Comparison of ENCODE assay signal across 27 mouse cellular contexts in the genomic region with DNA sequence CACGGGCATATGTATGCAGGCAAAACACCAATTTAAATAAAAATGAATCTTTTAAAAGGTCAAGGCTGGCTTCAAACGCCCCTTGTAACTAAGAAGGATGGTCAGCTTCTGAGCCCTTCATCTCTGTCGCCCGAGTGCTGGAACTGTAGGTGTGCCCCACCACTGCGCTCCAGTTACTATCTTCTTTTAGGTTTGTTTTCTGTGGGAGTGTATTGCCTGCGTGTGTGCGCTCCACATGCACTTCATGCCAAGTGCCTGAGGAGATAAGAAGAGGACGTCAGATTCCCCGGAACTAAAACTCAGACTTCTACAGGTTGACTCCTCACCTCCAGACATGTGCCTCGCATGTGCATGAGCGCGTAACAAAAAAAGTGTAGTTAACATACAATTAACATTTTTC. TPM values are rescaled to one million over a fixed set of nuclear protein-coding genes. Genes with fewer than 3 reads are reported as not detected.
DNase-seq lines count a peak whose midpoint lies in the region; ATAC-seq and TF ChIP-seq lines count a peak whose summit lies in the region.
"Had no signal": no experiment of that assay in that cellular context is flagged by ENCODE, and none has a peak within 500 bp of the region (broad histone marks: within the 10 kb centered on the region; RNA-seq: fewer than 3 reads in every experiment).

No protein-coding gene starts in this region.

- no peak for TF ChIP-seq CTCF in heart, postnatal 0 days (IDR thresholded peaks at IDR 0.05; ENCODE audit: low read depth)

- no peak for ATAC-seq in heart, embryonic 12.5 days (ENCODE audit: insufficient number of reproducible peaks, low FRiP score)
- 0 out of 2 replicates have a peak, but pooled peaks have one; percentile 8 for ATAC-seq in heart, postnatal 0 days (ENCODE audit: insufficient read depth, low read depth)
- ATAC-seq in liver, embryonic 12.5 days: 0 out of 2 replicates have a peak, but pooled peaks have one; percentile 46
- 0 out of 2 replicates have a peak, but pooled peaks have one; percentile 32 for ATAC-seq in liver, embryonic 15.5 days (ENCODE audit: insufficient read depth)
- ATAC-seq: forebrain, embryonic 16.5 days; inflammation-experienced regulatory T-cells, adult 6 months had no signal

- peaks cover 64% of the 10 kb centered on the region for H3K4me1 ChIP-seq in heart, embryonic 12.5 days (replicated peaks)
- H3K4me1 ChIP-seq in heart, postnatal 0 days (ENCODE audit: control insufficient read depth, insufficient read depth): peaks cover 52% of the 10 kb centered on the region
- peaks cover 42% of the 10 kb centered on the region for H3K4me1 ChIP-seq in liver, embryonic 12.5 days
- H3K4me1 ChIP-seq in liver, embryonic 15.5 days (replicated peaks): peaks cover 46% of the 10 kb centered on the region

- no peak for DNase-seq in heart, postnatal 25 days (ENCODE audit: low spot score)
- no peak for DNase-seq in heart, postnatal 0 days (ENCODE audit: low spot score)
- no peak for DNase-seq in heart, adult 11 months
- DNase-seq in kidney, postnatal 25 days: no peak
- no peak for DNase-seq in right cerebral cortex, postnatal 25 days
- DNase-seq: adrenal gland, adult 2 months; adrenal gland, postnatal 36 days; cerebellum, adult 2 months; cerebellum, postnatal 14 days; kidney, adult 11 months; kidney, postnatal 4 days; lung, adult 2 months; right cerebral cortex, adult 18-20 months; right cerebral cortex, postnatal 4 days had no signal

- H3K9me3 ChIP-seq in heart, embryonic 12.5 days (replicated peaks): no peaks in the 10 kb centered on the region
- no peaks in the 10 kb centered on the region for H3K9me3 ChIP-seq in heart, postnatal 0 days (replicated peaks; ENCODE audit: control insufficient read depth, low read length)
- H3K9me3 ChIP-seq in liver, embryonic 12.5 days (replicated peaks): no peaks in the 10 kb centered on the region
- H3K9me3 ChIP-seq in liver, embryonic 15.5 days (replicated peaks): no peaks in the 10 kb centered on the region
- H3K9me3 ChIP-seq: hindbrain, embryonic 10.5 days; hindbrain, embryonic 15.5 days; limb, embryonic 13.5 days; midbrain, embryonic 12.5 days; neural tube, embryonic 12.5 days had no signal

- H3K4me2 ChIP-seq in heart, embryonic 12.5 days: peak overlapping the region; percentile 25
- H3K4me2 ChIP-seq in heart, postnatal 0 days (ENCODE audit: low read depth, low read length): no peak overlapping the region
- H3K4me2 ChIP-seq in liver, embryonic 12.5 days: 0 out of 2 replicates have a peak overlapping the region, but pooled peaks have one; percentile 0
- H3K4me2 ChIP-seq in liver, embryonic 15.5 days: no peak overlapping the region
- H3K4me2 ChIP-seq: hindbrain, embryonic 15.5 days; limb, embryonic 13.5 days; midbrain, embryonic 12.5 days; neural tube, embryonic 12.5 days had no signal

- H3K27ac ChIP-seq in heart, embryonic 12.5 days (ENCODE audit: poor library complexity, severe bottlenecking): 0 out of 2 replicates have a peak overlapping the region, but pooled peaks have one; percentile 35
- peak overlapping the region; percentile 73 for H3K27ac ChIP-seq in heart, postnatal 0 days (ENCODE audit: low read depth)
- H3K27ac ChIP-seq in liver, embryonic 12.5 days: no peak overlapping the region
- no peak overlapping the region for H3K27ac ChIP-seq in liver, embryonic 15.5 days (replicated peaks)
- H3K27ac ChIP-seq: hindbrain, embryonic 10.5 days; hindbrain, embryonic 15.5 days; limb, embryonic 13.5 days; midbrain, embryonic 12.5 days; neural tube, embryonic 12.5 days; stomach, postnatal 0 days had no signal

- no peak overlapping the region for H3K9ac ChIP-seq in heart, embryonic 12.5 days
- H3K9ac ChIP-seq in heart, postnatal 0 days (replicated peaks; ENCODE audit: low read depth, low read length): no peak overlapping the region
- H3K9ac ChIP-seq in liver, embryonic 12.5 days: no peak overlapping the region
- H3K9ac ChIP-seq in liver, embryonic 15.5 days: no peak overlapping the region
- H3K9ac ChIP-seq: hindbrain, embryonic 15.5 days; limb, embryonic 13.5 days; midbrain, embryonic 12.5 days; neural tube, embryonic 12.5 days had no signal

- intact Hi-C loops in heart, postnatal 25 days (cut with DNase I): no loop called here

- no peaks in the 10 kb centered on the region for H3K27me3 ChIP-seq in heart, embryonic 12.5 days (replicated peaks)
- H3K27me3 ChIP-seq in heart, postnatal 0 days (ENCODE audit: control insufficient read depth, insufficient read depth, low read length): no peaks in the 10 kb centered on the region
- no peaks in the 10 kb centered on the region for H3K27me3 ChIP-seq in liver, embryonic 12.5 days (replicated peaks)
- H3K27me3 ChIP-seq in liver, embryonic 15.5 days: no peaks in the 10 kb centered on the region
- H3K27me3 ChIP-seq: hindbrain, embryonic 15.5 days; limb, embryonic 13.5 days; midbrain, embryonic 12.5 days; neural tube, embryonic 12.5 days had no signal

- no peaks in the 10 kb centered on the region for H3K36me3 ChIP-seq in heart, embryonic 12.5 days
- no peaks in the 10 kb centered on the region for H3K36me3 ChIP-seq in heart, postnatal 0 days (replicated peaks; ENCODE audit: control insufficient read depth, insufficient read depth, low read length)
- no peaks in the 10 kb centered on the region for H3K36me3 ChIP-seq in liver, embryonic 12.5 days
- H3K36me3 ChIP-seq in liver, embryonic 15.5 days (replicated peaks): no peaks in the 10 kb centered on the region
- H3K36me3 ChIP-seq: hindbrain, embryonic 10.5 days; hindbrain, embryonic 15.5 days; limb, embryonic 13.5 days; neural tube, embryonic 12.5 days had no signal

- TF ChIP-seq EP300 in heart, postnatal 0 days (IDR thresholded peaks at IDR 0.05; ENCODE audit: low read depth): no peak

- 47% methylated on average over 12 of the region's 12 CpGs for WGBS in heart, embryonic 12.5 days
- 44% methylated on average over 12 of the region's 12 CpGs for WGBS in heart, postnatal 0 days
- 51% methylated on average over 12 of the region's 12 CpGs for WGBS in liver, embryonic 12.5 days (ENCODE audit: insufficient replicate concordance)
- 45% methylated on average over 12 of the region's 12 CpGs for WGBS in liver, embryonic 15.5 days (ENCODE audit: insufficient replicate concordance)

- no peak overlapping the region for H3K4me3 ChIP-seq in heart, embryonic 12.5 days
- H3K4me3 ChIP-seq in heart, postnatal 0 days (ENCODE audit: low read depth, low read length): no peak overlapping the region
- H3K4me3 ChIP-seq in liver, embryonic 12.5 days: no peak overlapping the region
- H3K4me3 ChIP-seq in liver, embryonic 15.5 days (replicated peaks): no peak overlapping the region
- H3K4me3 ChIP-seq: erythroblast, embryonic 14.5 days; hindbrain, embryonic 10.5 days; hindbrain, embryonic 15.5 days; limb, embryonic 13.5 days; midbrain, embryonic 12.5 days; myocyte; neural tube, embryonic 12.5 days had no signal

RNA-seq across cellular contexts. Expression of gene Clip1, which starts 16.5 kb away (rescaled TPM):
- polyA plus RNA-seq in heart, embryonic 12.5 days (2016; fragmentation: Nextera tagmentation; extraction: Ambion mirVana): 62.3 and 65.2 TPM in 2 replicates
- 100 to 1,000 TPM; 135 to 152 TPM for total RNA-seq in heart, postnatal 25 days (2021)
- 65.2 and 70.0 TPM in 2 replicates for total RNA-seq in heart, postnatal 0 days (2014; rRNA removed; ENCODE audit: low replicate concordance)
- polyA plus RNA-seq in heart, postnatal 0 days (2015; fragmentation: Nextera tagmentation; extraction: Ambion mirVana): 41.4 and 44.1 TPM in 2 replicates
- 17.6 and 20.4 TPM in 2 replicates for polyA plus RNA-seq in liver, embryonic 12.5 days (2016; fragmentation: Nextera tagmentation; extraction: Ambion mirVana)
- 10.8 and 11.9 TPM in 2 replicates for polyA plus RNA-seq in liver, embryonic 15.5 days (2015; fragmentation: Nextera tagmentation; extraction: Ambion mirVana)

RNA-seq across cellular contexts. Expression of gene Zcchc8, which starts 53.0 kb away (rescaled TPM):
- 69.6 and 77.5 TPM in 2 replicates for polyA plus RNA-seq in heart, embryonic 12.5 days (2016; fragmentation: Nextera tagmentation; extraction: Ambion mirVana)
- total RNA-seq in heart, postnatal 25 days (2021): 10 to 100 TPM; 23.2 to 25.1 TPM
- total RNA-seq in heart, postnatal 0 days (2014; rRNA removed; ENCODE audit: low replicate concordance): 11.8 and 30.8 TPM in 2 replicates
- 31.3 and 31.8 TPM in 2 replicates for polyA plus RNA-seq in heart, postnatal 0 days (2015; fragmentation: Nextera tagmentation; extraction: Ambion mirVana)
- polyA plus RNA-seq in liver, embryonic 12.5 days (2016; fragmentation: Nextera tagmentation; extraction: Ambion mirVana): 49.6 and 51.9 TPM in 2 replicates
- polyA plus RNA-seq in liver, embryonic 15.5 days (2015; fragmentation: Nextera tagmentation; extraction: Ambion mirVana): 25.6 and 28.6 TPM in 2 replicates

Comparison
In these comparisons a context has a peak if more than half of its experiments do, and no peak if none do; other contexts are left out.
1. H3K4me2 ChIP-seq: peak in heart, embryonic 12.5 days (single experiment) and liver, embryonic 12.5 days (single experiment); none in heart, postnatal 0 days (single experiment) and liver, embryonic 15.5 days (single experiment).
2. H3K27ac ChIP-seq: peak in heart, embryonic 12.5 days (single experiment) and heart, postnatal 0 days (single experiment); none in liver, embryonic 12.5 days (single experiment) and liver, embryonic 15.5 days (single experiment).